Mouse (Mus musculus): Measurements from ENCODE around the gene Foxl1. TPM values are rescaled to one million over a fixed set of nuclear protein-coding genes. Genes with fewer than 3 reads are reported as not detected.

Gene Foxl1
- polyA plus RNA-seq, 1 experiment = 0.55 TPM

DNA sequence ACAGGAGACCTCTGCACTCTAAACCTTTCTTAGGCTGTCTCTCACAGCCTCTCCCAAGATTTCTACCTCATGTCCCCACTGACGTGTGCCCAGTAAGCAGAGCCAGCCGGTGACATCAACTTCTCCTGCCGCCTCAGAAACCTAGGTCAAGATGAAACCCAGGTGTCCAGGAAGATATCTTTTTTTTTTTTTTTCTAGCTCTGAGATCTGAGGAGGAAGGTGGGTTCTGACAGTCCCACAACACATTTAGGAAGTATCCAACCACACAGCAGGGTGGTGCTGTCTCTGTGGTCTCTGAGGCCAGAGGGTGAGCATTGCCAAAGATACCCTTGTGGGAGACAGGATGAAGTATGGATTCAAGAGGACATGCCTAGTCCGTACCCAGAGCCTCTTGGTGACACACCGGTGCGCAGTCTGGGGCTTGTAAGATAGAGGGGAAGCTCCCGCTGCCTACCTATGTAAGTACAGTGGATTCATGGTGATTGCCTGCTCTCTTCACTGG, 29.3 kb downstream of the Foxl1 start:
- H3K4me1 ChIP-seq (ENCODE audit: control insufficient read depth, insufficient read depth, low read length) = no peaks in the 10 kb centered on the region

GRCm38 (mm10) chr8:121158812-121159211, 31.1 kb downstream of the Foxl1 start:
- Histone ChIP-seq H3K27ac (ENCODE audit: control insufficient read depth, insufficient read depth, low read depth, low read length, poor library complexity) (no peak overlapping the region), H3K4me1 (ENCODE audit: control insufficient read depth, insufficient read depth, low read length) (no peaks in the 10 kb centered on the region), H3K4me3 (replicated peaks; ENCODE audit: control insufficient read depth, low read depth, low read length) (no peak overlapping the region)
- 66% methylated on average over 13 of the region's 13 CpGs for WGBS
- TF ChIP-seq POLR2A (IDR thresholded peaks at IDR 0.05; ENCODE audit: borderline replicate concordance, control insufficient read depth, low read depth, low read length) (no peak), CTCF (IDR thresholded peaks at IDR 0.05; ENCODE audit: control insufficient read depth, insufficient read depth, low read length) (no peak)

More for the DNA sequence above, 29.3 kb downstream of the Foxl1 start:
- H3K27ac ChIP-seq (ENCODE audit: control insufficient read depth, insufficient read depth, low read depth, low read length, poor library complexity) = no peak overlapping the region
- H3K4me3 ChIP-seq (replicated peaks; ENCODE audit: control insufficient read depth, low read depth, low read length) = no peak overlapping the region
- WGBS = 41% methylated on average over 7 of the region's 7 CpGs
- TF ChIP-seq POLR2A (IDR thresholded peaks at IDR 0.05; ENCODE audit: borderline replicate concordance, control insufficient read depth, low read depth, low read length) (no peak), CTCF (IDR thresholded peaks at IDR 0.05; ENCODE audit: control insufficient read depth, insufficient read depth, low read length) (no peak)

DNA sequence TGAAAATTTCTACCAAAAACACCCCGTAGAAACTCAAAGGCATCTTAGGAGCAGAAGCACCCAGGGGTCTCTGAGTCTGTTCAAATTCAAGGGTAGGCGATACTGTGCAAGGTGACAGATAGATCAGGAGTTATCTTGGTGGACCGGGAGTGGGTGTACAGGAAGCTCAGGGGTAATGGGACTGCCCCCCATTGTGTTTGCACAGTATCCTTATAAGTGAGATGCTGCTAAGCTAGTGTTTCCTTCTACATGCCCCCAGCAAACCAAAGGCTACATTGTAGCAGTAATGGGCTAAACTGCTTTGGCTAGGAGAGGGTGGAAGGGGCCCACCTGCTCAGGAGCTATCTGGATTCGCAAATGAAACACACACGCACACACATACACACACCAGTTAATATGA, 33.7 kb downstream of the Foxl1 start:
- Histone ChIP-seq H3K4me3 (replicated peaks; ENCODE audit: control insufficient read depth, low read depth, low read length) (no peak overlapping the region), H3K4me1 (ENCODE audit: control insufficient read depth, insufficient read depth, low read length) (no peaks in the 10 kb centered on the region), H3K27ac (ENCODE audit: control insufficient read depth, insufficient read depth, low read depth, low read length, poor library complexity) (no peak overlapping the region)
- WGBS = 76% methylated on average over 5 of the region's 5 CpGs
- TF ChIP-seq POLR2A (IDR thresholded peaks at IDR 0.05; ENCODE audit: borderline replicate concordance, control insufficient read depth, low read depth, low read length) (no peak), CTCF (IDR thresholded peaks at IDR 0.05; ENCODE audit: control insufficient read depth, insufficient read depth, low read length) (no peak)

GRCm38 (mm10) chr8:121162413-121162812, 34.7 kb downstream of the Foxl1 start:
- Histone ChIP-seq H3K4me1 (ENCODE audit: control insufficient read depth, insufficient read depth, low read length) (no peaks in the 10 kb centered on the region), H3K4me3 (replicated peaks; ENCODE audit: control insufficient read depth, low read depth, low read length) (no peak overlapping the region), H3K27ac (ENCODE audit: control insufficient read depth, insufficient read depth, low read depth, low read length, poor library complexity) (no peak overlapping the region)
- 61% methylated on average over 4 of the region's 4 CpGs for WGBS
- no peak for TF ChIP-seq CTCF (IDR thresholded peaks at IDR 0.05; ENCODE audit: control insufficient read depth, insufficient read depth, low read length)
- TF ChIP-seq POLR2A (IDR thresholded peaks at IDR 0.05; ENCODE audit: borderline replicate concordance, control insufficient read depth, low read depth, low read length) = no peak

GRCm38 (mm10) chr8:121162906-121163695, 35.4 kb downstream of the Foxl1 start:
- 79% methylated on average over 11 of the region's 11 CpGs for WGBS

GRCm38 (mm10) chr8:121164017-121164469, 36.3 kb downstream of the Foxl1 start:
- no peak overlapping the region for H3K4me3 ChIP-seq (replicated peaks; ENCODE audit: control insufficient read depth, low read depth, low read length)
- 30% methylated on average over 8 of the region's 8 CpGs for WGBS
- no peak overlapping the region for H3K27ac ChIP-seq (ENCODE audit: control insufficient read depth, insufficient read depth, low read depth, low read length, poor library complexity)
- TF ChIP-seq POLR2A (IDR thresholded peaks at IDR 0.05; ENCODE audit: borderline replicate concordance, control insufficient read depth, low read depth, low read length) (no peak), CTCF (IDR thresholded peaks at IDR 0.05; ENCODE audit: control insufficient read depth, insufficient read depth, low read length) (no peak)
- no peaks in the 10 kb centered on the region for H3K4me1 ChIP-seq (ENCODE audit: control insufficient read depth, insufficient read depth, low read length)

More at GRCm38 (mm10) chr8:121162906-121163695, 35.4 kb downstream of the Foxl1 start:
- TF ChIP-seq POLR2A (IDR thresholded peaks at IDR 0.05; ENCODE audit: borderline replicate concordance, control insufficient read depth, low read depth, low read length) (no peak), CTCF (IDR thresholded peaks at IDR 0.05; ENCODE audit: control insufficient read depth, insufficient read depth, low read length) (no peak)
- Histone ChIP-seq H3K4me3 (replicated peaks; ENCODE audit: control insufficient read depth, low read depth, low read length) (no peak overlapping the region), H3K27ac (ENCODE audit: control insufficient read depth, insufficient read depth, low read depth, low read length, poor library complexity) (no peak overlapping the region), H3K4me1 (ENCODE audit: control insufficient read depth, insufficient read depth, low read length) (no peaks in the 10 kb centered on the region)

DNA sequence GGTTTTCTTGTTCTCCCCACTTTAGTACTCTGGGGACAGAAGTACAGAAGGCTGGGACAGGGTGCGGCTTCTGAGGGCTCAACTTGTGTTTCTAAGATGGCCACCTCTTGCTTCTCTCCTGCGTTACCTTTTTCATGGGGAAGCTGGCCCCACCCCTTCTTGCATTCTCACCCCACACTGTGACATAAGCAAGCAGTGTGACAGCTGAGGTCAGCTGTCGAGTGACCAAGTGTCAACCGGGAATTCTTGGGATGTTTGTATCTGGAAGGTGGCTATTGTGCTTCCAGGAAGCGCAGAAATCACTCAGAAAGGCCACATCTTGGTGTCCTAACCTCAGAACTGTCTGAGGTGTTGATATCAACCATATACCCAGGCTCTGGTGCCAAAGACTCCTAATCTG, 40.3 kb downstream of the Foxl1 start:
- 80% methylated on average over 5 of the region's 5 CpGs for WGBS
- no peaks in the 10 kb centered on the region; the same call in 1 of the 2 replicates for H3K4me1 ChIP-seq (ENCODE audit: control insufficient read depth, insufficient read depth, low read length)
- H3K4me3 ChIP-seq (replicated peaks; ENCODE audit: control insufficient read depth, low read depth, low read length) = no peak overlapping the region
- H3K27ac ChIP-seq (ENCODE audit: control insufficient read depth, insufficient read depth, low read depth, low read length, poor library complexity) = no peak overlapping the region
- TF ChIP-seq CTCF (IDR thresholded peaks at IDR 0.05; ENCODE audit: control insufficient read depth, insufficient read depth, low read length) (no peak), POLR2A (IDR thresholded peaks at IDR 0.05; ENCODE audit: borderline replicate concordance, control insufficient read depth, low read depth, low read length) (no peak)

DNA sequence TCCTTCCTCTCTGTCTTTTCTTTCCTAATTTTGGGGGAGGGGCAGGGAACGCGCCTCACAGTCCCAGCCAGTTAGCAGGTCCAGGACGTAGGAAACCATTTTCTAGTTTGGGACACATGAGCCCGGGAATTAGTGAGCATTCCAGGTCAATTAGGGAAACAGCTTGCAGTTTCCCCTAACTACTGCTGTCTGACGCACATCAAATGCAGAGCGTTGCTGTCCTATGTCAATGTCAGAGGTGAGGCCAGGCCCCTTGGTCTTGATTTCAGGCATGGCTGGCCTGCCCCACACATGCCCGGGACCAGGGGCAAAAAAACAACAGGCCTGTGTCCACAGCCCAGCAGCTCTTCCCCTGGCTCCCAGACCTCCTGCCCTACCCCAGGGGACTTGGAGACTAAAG, 42.4 kb downstream of the Foxl1 start:
- H3K27ac ChIP-seq (ENCODE audit: control insufficient read depth, insufficient read depth, low read depth, low read length, poor library complexity) = no peak overlapping the region
- no peaks in the 10 kb centered on the region; the same call in 1 of the 2 replicates for H3K4me1 ChIP-seq (ENCODE audit: control insufficient read depth, insufficient read depth, low read length)
- TF ChIP-seq CTCF (IDR thresholded peaks at IDR 0.05; ENCODE audit: control insufficient read depth, insufficient read depth, low read length) = no peak
- no peak for TF ChIP-seq POLR2A (IDR thresholded peaks at IDR 0.05; ENCODE audit: borderline replicate concordance, control insufficient read depth, low read depth, low read length)
- 49% methylated on average over 7 of the region's 7 CpGs for WGBS
- no peak overlapping the region for H3K4me3 ChIP-seq (replicated peaks; ENCODE audit: control insufficient read depth, low read depth, low read length)
